Mouse (Mus musculus) adrenal gland, postnatal 10 days (tissue): ENCODE measurements around the gene Sptbn1. TPM values are rescaled to one million over a fixed set of nuclear protein-coding genes. Genes with fewer than 3 reads are reported as not detected.

ENCODE experiments used
- DNase-seq: peaks from one replicate; pipeline ENCODE4 v3.0.0; 2021; ENCODE audit warnings: mixed read lengths
- total RNA-seq, 2 experiments: library from RNA; stranded (reverse); gene quantifications; 2 replicates each; pipeline ENCODE4 v1.2.3; 2021

Gene Sptbn1
- total RNA-seq, 2 experiments from 2014 or later = 262 to 303 TPM

GRCm38 (mm10) chr11:30171586-30172178 lies 96.3 kb downstream of the Sptbn1 start:
- no peak for DNase-seq

GRCm38 (mm10) chr11:30171184-30171583 lies 96.8 kb downstream of the Sptbn1 start:
- DNase-seq = no peak

GRCm38 (mm10) chr11:30166551-30166922 lies 101.4 kb downstream of the Sptbn1 start:
- no peak for DNase-seq

GRCm38 (mm10) chr11:30165861-30166550 lies 102.0 kb downstream of the Sptbn1 start:
- DNase-seq = peak; percentile 20

- no peak for DNase-seq
Measured at GRCm38 (mm10) chr11:30164515-30165214, 103.3 kb downstream of the Sptbn1 start.

GRCm38 (mm10) chr11:30163870-30164269 lies 104.1 kb downstream of the Sptbn1 start:
- DNase-seq = no peak

- no peak for DNase-seq
Measured at GRCm38 (mm10) chr11:30163081-30163480, 104.9 kb downstream of the Sptbn1 start.

- DNase-seq = no peak
Measured at GRCm38 (mm10) chr11:30161744-30162143, 106.2 kb downstream of the Sptbn1 start.

- peak; percentile 60 for DNase-seq
Measured at GRCm38 (mm10) chr11:30161173-30161650, 106.8 kb downstream of the Sptbn1 start.

GRCm38 (mm10) chr11:30160625-30161172 lies 107.3 kb downstream of the Sptbn1 start:
- no peak for DNase-seq

GRCm38 (mm10) chr11:30159545-30160255 lies 108.3 kb downstream of the Sptbn1 start:
- no peak for DNase-seq

GRCm38 (mm10) chr11:30158028-30158700 lies 109.8 kb downstream of the Sptbn1 start:
- DNase-seq = no peak

GRCm38 (mm10) chr11:30155887-30156286 lies 112.1 kb downstream of the Sptbn1 start:
- no peak for DNase-seq

GRCm38 (mm10) chr11:30154980-30155379 lies 113.0 kb downstream of the Sptbn1 start:
- no peak for DNase-seq

GRCm38 (mm10) chr11:30148888-30149287 lies 119.1 kb downstream of the Sptbn1 start:
- no peak for DNase-seq

GRCm38 (mm10) chr11:30148378-30148777 lies 119.6 kb downstream of the Sptbn1 start:
- DNase-seq = no peak

- no peak for DNase-seq
Measured at GRCm38 (mm10) chr11:30147882-30148281, 120.1 kb downstream of the Sptbn1 start.

GRCm38 (mm10) chr11:30143090-30143489 lies 124.9 kb downstream of the Sptbn1 start:
- DNase-seq = no peak

GRCm38 (mm10) chr11:30139165-30139826 lies 128.7 kb downstream of the Sptbn1 start:
- DNase-seq = no peak

- DNase-seq = peak; percentile 21
Measured at GRCm38 (mm10) chr11:30137081-30137480, 130.9 kb downstream of the Sptbn1 start.

GRCm38 (mm10) chr11:30134058-30134457 lies 133.9 kb downstream of the Sptbn1 start:
- DNase-seq = no peak
